Mouse (Mus musculus) small intestine, adult 2 months (tissue): ENCODE measurements at regions not wholly inside any gene's neighbourhood (a gene's known extent, or its start where the extent isn't known, plus 50 kb on each side); places are given as distances from the start of the nearest gene placed in this dataset.

Experiments
- CTCF ChIP-seq: fragments of 200-500 bp; IDR thresholded peaks from 2 replicates; pipeline ENCODE4 v1.5.1; 2012; ENCODE audit warnings: low read depth, mild to moderate bottlenecking, control low read depth, inconsistent platforms, low read length, moderate library complexity, mixed read lengths; ENCODE audit not compliant: insufficient replicate concordance, insufficient read length; ENCODE audit errors: extremely low read depth
- POLR2A ChIP-seq: fragments of 200-500 bp; IDR thresholded peaks from 2 replicates; pipeline ENCODE4 v1.6.1; 2012; ENCODE audit warnings: low read depth, mild to moderate bottlenecking, control low read depth, inconsistent platforms, low read length, moderate library complexity

DNA sequence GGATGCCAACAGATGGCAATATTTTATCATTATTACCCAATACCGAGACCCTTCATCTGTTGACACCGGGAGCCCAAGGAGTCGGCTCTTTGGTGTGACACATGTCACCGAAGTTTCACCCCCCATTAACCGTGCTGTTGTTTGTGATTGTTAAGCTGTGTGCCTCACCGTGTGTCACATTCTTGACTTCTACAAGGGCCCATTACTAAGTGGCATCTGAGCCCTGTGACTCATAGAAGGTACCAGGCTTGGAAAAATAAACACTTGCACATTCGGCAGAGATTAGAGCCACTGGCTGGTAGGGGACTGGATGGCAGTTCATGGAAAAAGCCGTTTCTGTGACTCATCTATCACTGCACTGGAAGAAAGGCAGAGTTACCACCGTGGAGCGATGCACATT, 608.4 kb upstream of the Sox9 start:
- TF ChIP-seq POLR2A (no peak), CTCF (no peak)
